Mouse (Mus musculus): Measurements from ENCODE around the gene Dpy19l3. TPM values are rescaled to one million over a fixed set of nuclear protein-coding genes. Genes with fewer than 3 reads are reported as not detected.

Dpy19l3 gene
- polyA plus RNA-seq, 1 experiment from 2014 or later = 34.7 TPM

DNA sequence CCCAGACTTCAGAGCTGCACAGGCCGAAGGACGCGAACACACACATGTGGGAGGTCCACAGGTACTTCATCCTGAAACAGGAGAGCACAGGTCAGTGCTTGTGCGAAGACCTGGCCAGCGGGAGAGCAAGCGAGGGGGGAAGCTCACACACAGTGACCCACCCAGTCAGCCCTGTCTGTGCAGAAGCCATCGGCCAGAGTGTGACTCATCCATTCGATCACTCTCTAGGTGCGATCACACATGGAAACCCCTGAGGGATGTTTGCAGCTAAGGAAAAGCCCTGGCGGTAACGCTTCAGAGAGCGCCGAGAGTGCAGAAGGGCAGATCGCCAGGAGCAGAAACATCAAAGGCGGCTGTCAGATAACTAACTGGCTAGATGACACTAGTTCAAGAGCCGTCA is 46.2 kb downstream of the Dpy19l3 start:
- WGBS = 93% methylated on average over 16 of the region's 16 CpGs
- H3K36me3 ChIP-seq = peaks cover 91% of the 10 kb centered on the region
- H3K27me3 ChIP-seq (ENCODE audit: low read depth, poor library complexity, severe bottlenecking) = no peaks in the 10 kb centered on the region
- no peaks in the 10 kb centered on the region for H3K9me3 ChIP-seq (replicated peaks)
- no peak for DNase-seq (ENCODE audit: low spot score)
- no peak overlapping the region for H3K4me3 ChIP-seq
- H3K4me1 ChIP-seq = no peaks in the 10 kb centered on the region
- no peak overlapping the region for H3K27ac ChIP-seq (replicated peaks)

DNA sequence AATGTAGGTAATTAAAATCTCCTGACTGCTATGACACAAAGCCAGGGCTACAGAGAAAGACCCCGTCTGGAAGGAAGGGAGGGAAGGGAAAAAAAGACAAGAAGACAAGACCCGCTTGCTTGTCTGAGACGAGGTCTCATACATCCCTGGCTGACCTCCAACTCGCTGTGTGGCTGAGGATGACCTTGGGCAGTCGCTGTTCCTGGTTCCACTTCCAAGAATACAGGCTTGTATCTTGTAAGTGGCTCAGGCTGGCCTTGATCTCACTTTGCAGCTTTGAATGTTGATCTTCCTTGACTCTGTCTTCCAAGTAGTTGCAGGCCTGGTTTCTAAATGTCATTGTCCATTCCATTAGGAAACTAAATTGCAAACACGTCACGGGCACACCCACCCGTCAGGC is 55.2 kb downstream of the Dpy19l3 start:
- Histone ChIP-seq H3K27me3 (ENCODE audit: low read depth, poor library complexity, severe bottlenecking) (no peaks in the 10 kb centered on the region), H3K4me1 (no peaks in the 10 kb centered on the region), H3K36me3 (peaks cover 78% of the 10 kb centered on the region), H3K27ac (replicated peaks) (no peak overlapping the region), H3K4me3 (no peak overlapping the region), H3K9me3 (replicated peaks) (no peaks in the 10 kb centered on the region)
- WGBS = 93% methylated on average over 8 of the region's 8 CpGs
- DNase-seq (ENCODE audit: low spot score) = no peak

DNA sequence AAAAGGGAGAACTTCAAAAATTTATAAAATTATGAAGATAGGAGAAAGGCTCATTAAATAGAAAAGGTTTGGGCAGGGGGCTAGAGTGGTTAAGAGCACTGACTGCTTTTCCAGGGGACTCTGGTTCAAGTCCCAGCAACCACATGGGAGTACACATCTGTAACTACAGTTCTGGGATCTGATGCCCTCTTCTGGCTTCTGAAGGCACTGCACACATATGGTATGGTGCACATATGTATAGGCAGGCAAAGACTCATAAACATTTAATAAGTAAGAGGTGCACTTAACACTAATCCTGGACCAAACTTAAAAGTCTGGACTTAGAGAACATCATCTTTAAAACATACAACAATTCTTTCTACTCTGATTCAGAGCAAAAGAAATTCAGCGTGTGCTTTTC is 56.2 kb downstream of the Dpy19l3 start:
- no peak for DNase-seq (ENCODE audit: low spot score)
- H3K27me3 ChIP-seq (ENCODE audit: low read depth, poor library complexity, severe bottlenecking) = no peaks in the 10 kb centered on the region
- WGBS = 97% methylated on average over 1 of the region's 1 CpGs
- H3K4me1 ChIP-seq = no peaks in the 10 kb centered on the region
- no peaks in the 10 kb centered on the region for H3K9me3 ChIP-seq (replicated peaks)
- no peak overlapping the region for H3K27ac ChIP-seq (replicated peaks)
- H3K36me3 ChIP-seq = peaks cover 75% of the 10 kb centered on the region
- H3K4me3 ChIP-seq = no peak overlapping the region

DNA sequence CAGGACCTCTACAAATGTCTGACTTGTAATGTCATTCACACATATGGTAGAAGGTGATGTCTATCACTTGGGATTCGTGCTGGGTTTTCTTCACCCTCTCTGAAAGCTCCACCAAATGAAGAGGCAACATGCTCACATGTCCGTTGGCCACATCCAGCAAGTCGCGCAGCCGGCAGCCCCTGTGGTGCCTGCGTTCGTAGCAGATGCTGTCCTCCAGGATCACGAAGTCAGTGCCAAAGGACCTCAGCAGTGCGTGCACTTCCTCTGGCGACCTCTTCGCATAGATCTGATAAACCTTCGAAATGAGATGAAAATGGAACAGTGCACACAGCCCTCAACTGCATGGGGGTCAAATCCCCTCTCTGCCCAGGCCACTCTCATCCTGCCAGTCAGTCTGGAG is 61.6 kb downstream of the Dpy19l3 start:
- Histone ChIP-seq H3K9me3 (replicated peaks) (no peaks in the 10 kb centered on the region), H3K27ac (replicated peaks) (no peak overlapping the region), H3K4me1 (peaks cover 9% of the 10 kb centered on the region), H3K36me3 (peaks cover 82% of the 10 kb centered on the region), H3K4me3 (no peak overlapping the region), H3K27me3 (ENCODE audit: low read depth, poor library complexity, severe bottlenecking) (no peaks in the 10 kb centered on the region)
- no peak for DNase-seq (ENCODE audit: low spot score)
- 95% methylated on average over 12 of the region's 12 CpGs for WGBS

DNA sequence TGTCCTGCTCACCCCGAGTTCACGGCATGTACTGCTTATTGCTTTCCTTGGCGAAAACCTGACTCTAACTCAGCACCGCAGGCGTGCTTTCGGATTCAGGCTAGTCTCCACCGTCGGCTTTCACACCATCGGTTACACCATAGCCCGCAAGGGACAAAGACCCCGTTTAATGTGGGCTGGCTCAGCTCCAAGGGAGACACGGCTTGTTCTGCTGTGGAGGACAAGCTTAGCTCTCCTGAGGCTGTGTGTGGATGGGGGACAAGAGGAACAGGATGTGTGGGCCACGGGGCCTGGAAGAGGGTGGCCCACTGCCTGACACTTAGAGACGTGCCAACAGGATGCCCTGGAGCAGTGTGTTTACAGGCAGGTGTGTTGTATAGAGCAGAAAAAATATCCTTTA is 62.1 kb downstream of the Dpy19l3 start:
- DNase-seq (ENCODE audit: low spot score) = no peak
- peaks cover 14% of the 10 kb centered on the region for H3K4me1 ChIP-seq
- peaks cover 78% of the 10 kb centered on the region for H3K36me3 ChIP-seq
- H3K27me3 ChIP-seq (ENCODE audit: low read depth, poor library complexity, severe bottlenecking) = no peaks in the 10 kb centered on the region
- H3K9me3 ChIP-seq (replicated peaks) = no peaks in the 10 kb centered on the region
- 90% methylated on average over 14 of the region's 14 CpGs for WGBS
- no peak overlapping the region for H3K27ac ChIP-seq (replicated peaks)
- no peak overlapping the region for H3K4me3 ChIP-seq

DNA sequence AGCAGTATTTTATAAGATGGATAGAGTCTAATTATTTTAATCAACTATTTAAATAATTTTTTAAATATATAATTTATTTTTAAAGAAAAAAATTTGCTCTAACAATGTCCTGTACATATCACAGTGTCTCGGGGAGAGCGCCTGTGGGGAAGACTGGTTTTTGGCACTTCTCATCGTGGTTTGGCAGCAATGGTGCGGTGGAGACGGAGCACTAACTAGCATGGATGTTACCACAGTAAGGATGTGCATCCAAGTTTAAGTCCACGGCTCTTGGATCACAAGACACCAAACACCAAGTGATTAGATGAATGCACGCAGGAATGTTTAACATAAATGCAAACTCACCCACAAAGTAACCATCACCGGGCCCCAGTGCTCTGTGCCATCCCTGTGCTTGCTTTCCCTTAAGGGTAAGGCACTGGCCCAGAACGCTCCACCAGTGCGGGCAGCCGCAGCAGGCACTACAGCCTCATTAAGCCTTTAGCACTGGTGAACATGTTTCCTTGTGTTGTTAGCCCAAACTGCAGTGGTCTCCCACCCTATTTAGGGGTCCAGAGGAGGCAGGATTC is 65.4 kb downstream of the Dpy19l3 start:
- H3K4me1 ChIP-seq = peaks cover 38% of the 10 kb centered on the region
- H3K4me3 ChIP-seq = no peak overlapping the region

DNA sequence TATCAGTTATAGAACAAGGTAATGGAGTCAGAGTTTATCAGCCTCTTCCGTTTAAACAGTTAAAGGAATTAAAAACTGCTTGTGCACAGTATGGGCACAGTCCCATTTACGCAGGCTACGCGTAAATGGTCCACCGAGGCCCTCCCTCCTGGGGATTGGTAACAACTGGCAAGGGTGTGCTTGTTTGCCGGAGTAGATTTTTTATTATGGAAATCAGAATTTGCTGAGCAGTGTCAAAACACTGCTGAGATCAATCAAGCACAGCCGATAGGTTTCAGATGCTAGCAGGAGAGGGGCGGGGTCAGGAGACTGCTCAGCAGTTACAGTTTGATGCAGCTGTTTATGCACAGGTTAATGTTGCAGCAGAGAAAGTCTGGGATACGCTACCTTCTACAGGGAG is 66.0 kb downstream of the Dpy19l3 start:
- peaks cover 45% of the 10 kb centered on the region for H3K36me3 ChIP-seq
- no peak for DNase-seq (ENCODE audit: low spot score)

More for the DNA sequence above, 65.4 kb downstream of the Dpy19l3 start:
- Histone ChIP-seq H3K9me3 (replicated peaks) (no peaks in the 10 kb centered on the region), H3K27me3 (ENCODE audit: low read depth, poor library complexity, severe bottlenecking) (no peaks in the 10 kb centered on the region), H3K27ac (replicated peaks) (no peak overlapping the region), H3K36me3 (peaks cover 49% of the 10 kb centered on the region)
- no peak for DNase-seq (ENCODE audit: low spot score)
- WGBS = 94% methylated on average over 11 of the region's 11 CpGs

DNA sequence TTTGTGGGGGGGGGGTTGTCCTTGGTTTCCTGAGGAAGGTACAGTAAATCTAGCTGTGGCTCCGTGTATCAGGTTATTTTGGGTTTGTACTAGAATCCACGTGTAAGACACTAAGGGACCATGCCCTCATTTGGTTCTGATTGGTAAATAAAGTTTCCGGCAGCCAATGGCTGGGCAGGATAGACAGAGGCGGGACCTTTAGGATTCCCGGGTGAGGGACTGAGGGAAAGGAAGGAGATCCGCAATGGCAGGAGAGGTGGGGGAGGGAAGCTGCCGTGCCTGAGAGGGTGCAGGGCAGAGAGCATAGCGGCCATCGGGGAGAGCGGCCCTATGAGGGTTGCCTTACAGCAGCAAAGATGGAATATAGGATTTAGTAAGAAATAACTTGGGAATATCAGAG is 67.0 kb downstream of the Dpy19l3 start:
- H3K27me3 ChIP-seq (ENCODE audit: low read depth, poor library complexity, severe bottlenecking) = no peaks in the 10 kb centered on the region
- H3K27ac ChIP-seq (replicated peaks) = 0 out of 2 replicates have a peak overlapping the region, but pooled peaks have one; percentile 20
- H3K4me1 ChIP-seq = peaks cover 44% of the 10 kb centered on the region
- no peaks in the 10 kb centered on the region for H3K9me3 ChIP-seq (replicated peaks)
- 26% methylated on average over 10 of the region's 10 CpGs for WGBS
- DNase-seq (ENCODE audit: low spot score) = peak; percentile 47
- H3K36me3 ChIP-seq = peaks cover 37% of the 10 kb centered on the region
- 0 out of 2 replicates have a peak overlapping the region, but pooled peaks have one; percentile 19 for H3K4me3 ChIP-seq

More for the DNA sequence above, 66.0 kb downstream of the Dpy19l3 start:
- peaks cover 44% of the 10 kb centered on the region for H3K4me1 ChIP-seq
- no peak overlapping the region for H3K4me3 ChIP-seq
- H3K27me3 ChIP-seq (ENCODE audit: low read depth, poor library complexity, severe bottlenecking) = no peaks in the 10 kb centered on the region
- 0 out of 2 replicates have a peak overlapping the region, but pooled peaks have one; percentile 20 for H3K27ac ChIP-seq (replicated peaks)
- H3K9me3 ChIP-seq (replicated peaks) = no peaks in the 10 kb centered on the region
- 70% methylated on average over 9 of the region's 9 CpGs for WGBS

DNA sequence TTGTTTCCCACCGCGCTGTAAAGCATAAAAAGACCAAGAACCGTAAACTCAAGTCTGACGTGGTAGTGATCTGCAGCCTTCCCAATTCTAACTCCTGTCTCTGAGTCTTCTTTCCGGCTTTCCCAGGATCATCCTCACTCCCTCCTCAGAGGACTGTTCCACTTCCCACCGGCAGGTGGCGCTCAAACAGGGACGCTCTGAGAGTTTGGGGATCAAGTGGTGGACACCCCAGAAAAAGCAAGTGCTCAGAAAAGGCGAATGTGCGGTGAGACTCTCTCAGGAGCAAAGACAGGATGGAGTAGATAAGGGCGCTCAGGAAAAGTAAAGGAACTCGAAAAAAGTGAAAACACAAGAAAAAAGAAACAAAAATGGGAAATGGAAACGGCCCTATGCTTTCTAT is 67.5 kb downstream of the Dpy19l3 start:
- peak; percentile 66 for DNase-seq (ENCODE audit: low spot score)
- Histone ChIP-seq H3K27me3 (ENCODE audit: low read depth, poor library complexity, severe bottlenecking) (no peaks in the 10 kb centered on the region), H3K27ac (replicated peaks) (peak overlapping the region; percentile 7; the same call in 1 of the 2 replicates), H3K4me3 (0 out of 2 replicates have a peak overlapping the region, but pooled peaks have one; percentile 19), H3K9me3 (replicated peaks) (no peaks in the 10 kb centered on the region), H3K4me1 (peaks cover 44% of the 10 kb centered on the region), H3K36me3 (peaks cover 32% of the 10 kb centered on the region)
- WGBS = 30% methylated on average over 13 of the region's 13 CpGs

DNA sequence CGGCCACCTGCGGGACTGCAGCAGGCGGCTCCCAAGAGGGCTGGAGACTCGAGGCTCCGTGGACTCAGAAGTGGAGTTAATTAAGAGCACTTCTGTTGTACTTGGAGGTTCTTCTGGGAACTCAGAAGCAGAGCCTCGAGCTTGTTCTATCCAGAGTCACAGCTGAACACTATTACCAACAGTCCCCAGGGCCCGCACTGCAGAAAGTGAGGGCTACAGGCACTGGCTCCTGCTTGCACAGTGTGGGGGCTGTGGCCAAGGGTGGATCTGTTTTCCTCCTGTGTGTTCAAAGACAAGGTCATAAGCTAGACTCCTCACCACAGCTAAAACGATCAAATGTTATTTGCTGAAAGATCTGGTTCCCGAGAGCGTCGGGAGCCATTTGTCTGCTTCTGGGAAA is 68.0 kb downstream of the Dpy19l3 start:
- H3K27ac ChIP-seq (replicated peaks) = peak overlapping the region; percentile 7; the same call in 1 of the 2 replicates
- H3K4me1 ChIP-seq = peaks cover 44% of the 10 kb centered on the region
- no peaks in the 10 kb centered on the region for H3K27me3 ChIP-seq (ENCODE audit: low read depth, poor library complexity, severe bottlenecking)
- no peak for DNase-seq (ENCODE audit: low spot score)
- H3K9me3 ChIP-seq (replicated peaks) = no peaks in the 10 kb centered on the region
- peaks cover 27% of the 10 kb centered on the region for H3K36me3 ChIP-seq
- no peak overlapping the region for H3K4me3 ChIP-seq
- 73% methylated on average over 11 of the region's 11 CpGs for WGBS

DNA sequence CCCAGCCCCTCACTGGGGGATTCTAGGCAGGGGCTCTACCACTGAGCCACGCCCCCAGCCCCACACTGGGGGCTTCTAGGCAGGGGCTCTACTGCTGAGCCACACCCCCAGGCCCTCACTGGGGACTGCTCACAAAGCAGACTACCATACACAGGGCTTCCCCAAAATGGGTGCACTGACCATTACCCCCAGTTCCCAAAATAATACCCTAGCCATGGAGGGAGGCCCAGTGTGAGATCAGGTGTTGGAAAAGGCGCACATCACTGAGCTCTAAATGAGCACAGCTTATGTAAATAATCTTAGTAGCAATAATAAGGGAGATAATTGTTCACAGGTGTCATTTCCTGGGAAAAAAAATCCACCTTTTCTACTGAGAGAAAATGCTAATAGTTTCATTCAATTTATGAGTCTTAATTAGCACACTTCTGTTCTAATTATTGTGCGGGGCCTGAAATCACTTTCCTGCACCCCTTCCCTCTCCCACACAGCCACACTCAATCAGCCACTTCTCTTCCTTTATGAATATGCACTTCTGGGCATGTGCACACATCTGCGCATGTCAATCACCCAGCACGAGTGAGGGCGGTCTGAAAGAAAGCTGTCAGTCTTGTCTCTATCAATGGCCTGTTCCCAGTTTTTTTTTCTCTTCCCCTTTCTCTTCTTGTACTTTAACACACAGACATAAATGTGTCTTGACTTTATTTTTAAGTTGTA is 70.7 kb downstream of the Dpy19l3 start:
- H3K27me3 ChIP-seq (ENCODE audit: low read depth, poor library complexity, severe bottlenecking) = no peaks in the 10 kb centered on the region
- no peaks in the 10 kb centered on the region for H3K9me3 ChIP-seq (replicated peaks)
- 0 out of 2 replicates have a peak, but pooled peaks cover 3% of the 10 kb centered on the region for H3K36me3 ChIP-seq
- 90% methylated on average over 6 of the region's 6 CpGs for whole genome bisulfite sequencing
- no peak for DNase-seq (ENCODE audit: low spot score)
- no peak overlapping the region for H3K4me3 ChIP-seq
- peak overlapping the region; percentile 42; the same call in 1 of the 2 replicates for H3K27ac ChIP-seq (replicated peaks)
- H3K4me1 ChIP-seq = peaks cover 44% of the 10 kb centered on the region

DNA sequence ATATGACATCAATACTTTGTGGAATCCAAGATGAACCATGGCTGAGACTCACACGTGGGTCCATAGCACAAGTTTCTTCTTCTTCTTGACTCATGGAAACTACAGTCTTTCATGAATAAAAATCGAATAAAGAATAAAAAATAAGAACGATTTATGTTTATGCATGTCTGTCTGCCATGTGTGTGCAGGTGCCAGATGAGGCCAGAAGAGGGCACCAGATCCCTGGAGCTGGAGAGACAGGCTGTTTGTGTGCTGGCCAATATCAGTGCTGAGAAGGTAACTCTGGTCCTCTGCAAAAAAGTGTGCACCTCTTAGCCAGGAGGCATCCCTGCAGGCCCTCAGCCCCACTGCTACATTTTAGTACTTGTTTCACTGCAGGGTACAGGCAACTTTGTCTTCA is 72.7 kb downstream of the Dpy19l3 start:
- H3K36me3 ChIP-seq = 0 out of 2 replicates have a peak, but pooled peaks cover 3% of the 10 kb centered on the region
- 74% methylated on average over 3 of the region's 3 CpGs for WGBS
- peaks cover 12% of the 10 kb centered on the region; the same call in 1 of the 2 replicates for H3K9me3 ChIP-seq (replicated peaks)
- no peak overlapping the region for H3K27ac ChIP-seq (replicated peaks)
- H3K27me3 ChIP-seq (ENCODE audit: low read depth, poor library complexity, severe bottlenecking) = no peaks in the 10 kb centered on the region
- peaks cover 24% of the 10 kb centered on the region for H3K4me1 ChIP-seq
- no peak overlapping the region for H3K4me3 ChIP-seq
- DNase-seq (ENCODE audit: low spot score) = no peak

DNA sequence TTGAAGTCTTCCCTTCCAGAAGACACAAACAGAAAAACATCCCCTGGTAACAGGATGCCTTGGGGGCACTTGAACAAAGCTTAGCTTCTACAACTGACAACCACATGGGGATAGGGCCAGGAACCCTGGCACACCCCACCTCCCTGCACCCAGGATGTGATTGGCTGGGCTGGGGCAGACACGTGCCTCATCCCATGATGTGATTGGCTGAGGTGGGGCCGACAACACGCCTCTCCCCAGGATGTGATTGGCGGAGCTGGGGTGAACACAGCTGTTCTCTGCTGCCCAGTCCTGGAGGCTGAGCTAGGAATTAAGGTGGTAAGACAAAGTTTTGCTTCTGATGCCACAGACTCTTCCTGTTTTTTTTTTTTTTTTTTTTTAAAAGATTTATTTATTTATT is 75.3 kb downstream of the Dpy19l3 start:
- H3K27me3 ChIP-seq (ENCODE audit: low read depth, poor library complexity, severe bottlenecking) = no peaks in the 10 kb centered on the region
- peaks cover 7% of the 10 kb centered on the region for H3K4me1 ChIP-seq
- H3K27ac ChIP-seq (replicated peaks) = no peak overlapping the region
- H3K4me3 ChIP-seq = no peak overlapping the region
- WGBS = 83% methylated on average over 4 of the region's 4 CpGs
- peaks cover 12% of the 10 kb centered on the region; the same call in 1 of the 2 replicates for H3K9me3 ChIP-seq (replicated peaks)
- no peak for DNase-seq (ENCODE audit: low spot score)
- H3K36me3 ChIP-seq = 0 out of 2 replicates have a peak, but pooled peaks cover 3% of the 10 kb centered on the region
